Mouse (Mus musculus) urinary bladder, postnatal 4 days (tissue): ENCODE measurements at regions not wholly inside any gene's neighbourhood (a gene's known extent, or its start where the extent isn't known, plus 50 kb on each side); places are given as distances from the start of the nearest gene placed in this dataset.
"Not testable (repeated sequence)": the region's sequence is repeated elsewhere in the genome, so short reads cannot be mapped to it uniquely, and the experiment has no call there.

ENCODE experiments used
- DNase-seq, 2 experiments: peaks; one replicate each; pipeline ENCODE4 v3.0.0; 2021 to 2022; ENCODE audit warnings: low spot score in 2 of 2

DNA sequence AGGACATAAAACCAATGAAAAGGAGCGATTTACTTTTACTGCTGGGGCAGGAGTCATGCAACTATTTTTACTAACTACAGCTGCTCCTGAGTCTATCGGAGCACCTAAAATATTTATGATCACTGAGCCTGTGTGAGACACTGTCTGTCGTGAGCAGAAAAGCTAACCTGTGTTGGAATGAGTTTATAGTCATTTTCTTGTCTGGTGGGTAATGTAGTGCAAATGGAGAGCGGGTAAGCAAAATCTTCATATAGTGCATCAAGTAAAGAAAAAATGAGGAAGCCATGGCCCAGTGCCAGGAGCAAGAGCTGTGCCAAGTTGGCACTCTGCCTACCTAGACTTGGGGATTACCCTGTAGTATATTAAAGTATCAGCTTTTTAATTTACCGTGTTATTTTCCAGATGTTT, 1363.1 kb upstream of the Got2 start:
- DNase-seq: peak in 1 of 2 experiments; percentile 63

DNA sequence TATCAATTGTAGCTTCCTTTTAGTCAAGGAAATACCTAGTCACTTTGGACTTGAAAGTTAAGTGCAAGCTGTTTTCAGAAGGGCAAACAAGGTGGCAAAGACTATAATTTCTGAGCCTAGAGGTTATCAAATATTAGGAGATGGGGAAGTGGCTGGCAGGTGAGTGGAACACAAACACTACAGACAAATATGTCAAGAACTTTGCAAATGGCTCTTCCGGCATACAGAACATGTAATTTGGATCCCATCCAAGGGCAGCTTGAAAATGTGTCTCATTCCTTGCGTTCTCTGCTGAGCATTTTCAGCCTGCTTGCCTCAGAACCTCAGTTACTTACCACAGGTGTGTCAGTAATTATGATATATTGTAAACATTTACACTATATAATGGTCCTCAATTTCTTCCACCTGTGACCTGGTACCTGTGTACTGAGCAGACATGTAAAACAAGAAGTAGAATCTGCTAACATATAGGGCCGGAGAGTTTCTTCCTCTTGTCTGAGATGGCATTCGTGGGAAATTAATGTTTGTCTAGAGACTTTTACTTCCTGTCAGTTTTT, 1346.3 kb upstream of the Got2 start:
- no peak for DNase-seq

DNA sequence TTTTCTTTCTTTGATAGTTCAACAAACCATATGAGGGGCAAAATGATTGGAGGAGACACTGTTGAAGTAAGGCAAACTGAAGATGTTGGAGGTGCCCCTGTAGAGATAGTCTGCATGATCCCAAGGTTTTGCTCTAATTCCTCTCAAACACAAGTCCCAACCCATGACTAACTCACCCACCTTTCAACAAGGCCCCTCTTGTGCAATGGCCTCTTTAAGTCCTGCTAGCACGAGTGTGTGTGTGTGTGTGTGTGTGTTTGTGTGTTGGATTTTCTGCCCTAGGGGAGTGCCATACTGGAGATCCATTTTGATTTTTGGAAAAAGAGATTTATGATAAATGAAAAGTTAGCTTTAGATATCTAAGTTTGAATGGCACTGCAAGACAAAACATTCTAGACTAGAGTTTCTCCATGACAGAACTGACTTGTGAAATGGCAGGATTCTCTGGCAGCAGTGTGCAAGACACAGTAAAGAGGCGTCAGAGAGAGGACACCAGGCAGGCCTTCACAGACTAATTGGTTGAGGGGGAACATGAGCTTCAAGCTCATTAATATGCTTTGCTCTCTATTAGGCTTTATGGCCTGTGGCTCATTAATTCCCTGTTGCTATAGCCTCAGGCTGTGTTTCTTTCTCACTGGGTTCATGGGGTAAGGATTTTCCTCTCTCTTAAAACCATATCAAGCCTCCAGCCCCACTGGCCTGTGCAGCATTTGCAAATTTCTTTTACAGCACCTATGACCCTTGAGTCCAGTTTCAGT, 1344.5 kb upstream of the Got2 start:
- DNase-seq: no peak

DNA sequence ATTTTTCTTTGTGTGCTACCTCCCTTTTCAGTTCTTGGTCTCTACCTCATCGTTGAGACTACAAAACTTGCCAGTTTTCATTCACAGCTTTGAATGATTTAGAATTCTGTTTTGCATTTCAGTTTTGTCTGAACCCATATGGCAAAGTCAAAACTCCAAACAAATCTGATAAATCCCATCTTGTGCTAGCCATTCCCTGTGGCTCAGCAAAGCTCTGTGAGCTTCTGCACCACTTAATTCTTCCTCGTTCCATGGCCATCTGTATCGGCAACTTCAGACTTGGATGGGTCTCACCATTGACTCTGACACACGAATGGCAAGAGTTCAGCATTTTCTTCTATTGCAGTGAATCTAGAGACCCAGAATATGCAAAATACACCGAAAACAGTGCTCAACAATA, 1343.3 kb upstream of the Got2 start:
- DNase-seq: no peak

DNA sequence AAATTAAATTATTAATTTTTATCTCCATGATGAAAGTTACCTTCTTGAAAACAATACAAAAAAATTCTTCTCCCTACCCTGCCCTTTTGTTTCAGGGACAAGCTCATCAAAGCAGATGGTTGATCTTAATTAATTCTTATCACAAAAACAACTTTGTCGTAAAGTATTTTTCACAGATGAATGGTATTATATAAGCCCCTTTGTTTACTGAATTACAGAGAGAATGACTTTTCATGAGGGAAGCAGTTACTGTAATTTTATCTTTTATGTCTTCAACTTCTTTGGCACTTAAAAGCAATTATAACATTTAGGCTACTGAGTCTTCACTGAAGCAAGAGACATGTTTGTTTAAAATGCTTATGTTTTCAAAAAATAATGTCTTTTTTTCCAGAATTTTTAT, 1303.5 kb upstream of the Got2 start:
- DNase-seq: no peak

DNA sequence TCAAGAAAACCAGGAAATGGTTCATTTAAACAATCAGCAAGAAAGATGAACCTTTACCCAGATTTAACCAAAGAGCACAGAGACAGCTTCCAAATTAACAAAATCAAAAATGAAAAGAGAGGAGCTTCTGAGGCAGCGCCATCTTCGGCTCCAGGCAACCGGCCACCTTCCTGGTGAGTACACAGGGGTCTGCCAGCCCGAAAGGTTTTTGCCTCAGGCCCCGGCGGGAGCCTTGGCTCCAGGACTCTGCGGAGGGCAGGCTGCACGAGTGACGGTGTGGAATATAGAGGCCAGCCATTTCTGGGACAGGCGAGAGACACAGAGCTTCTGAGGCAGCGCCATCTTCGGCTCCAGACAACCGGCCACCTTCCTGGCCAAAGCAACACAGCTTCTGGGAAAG, 1295.5 kb upstream of the Got2 start:
- DNase-seq: not testable (repeated sequence)

DNA sequence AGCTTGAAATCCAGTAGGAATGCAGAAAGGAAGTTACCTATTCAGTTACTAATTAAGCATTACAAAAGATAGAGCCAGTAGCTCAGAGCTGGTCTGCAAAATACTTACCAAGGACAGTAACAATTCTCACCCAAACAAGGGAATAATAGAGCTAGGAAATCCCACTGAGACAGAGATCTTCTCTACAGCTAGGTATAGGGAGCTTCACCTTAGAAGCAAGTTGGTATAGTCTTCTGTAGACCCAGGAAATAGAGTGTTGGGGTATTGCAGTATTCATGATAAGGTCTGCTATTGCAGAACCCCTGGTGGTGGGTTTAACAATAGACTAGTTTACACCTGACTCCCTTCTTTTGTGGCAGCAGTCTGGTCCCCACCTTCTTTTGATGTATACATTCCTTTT, 1294.1 kb upstream of the Got2 start:
- DNase-seq: not testable (repeated sequence)
